Mouse (Mus musculus) spleen, adult 2 months (tissue): ENCODE results near the gene Arf6.

Experiments
- CTCF ChIP-seq: fragments of 200-500 bp; IDR thresholded peaks from 2 replicates; pipeline ENCODE4 v1.5.1; 2011; ENCODE audit warnings: mild to moderate bottlenecking, inconsistent platforms; ENCODE audit not compliant: insufficient read depth, insufficient read length, insufficient replicate concordance; ENCODE audit errors: extremely low read depth
- POLR2A ChIP-seq: fragments of 200-500 bp; IDR thresholded peaks from 2 replicates; pipeline ENCODE4 v1.6.1; 2011; ENCODE audit warnings: low read depth, low read length, inconsistent platforms

DNA sequence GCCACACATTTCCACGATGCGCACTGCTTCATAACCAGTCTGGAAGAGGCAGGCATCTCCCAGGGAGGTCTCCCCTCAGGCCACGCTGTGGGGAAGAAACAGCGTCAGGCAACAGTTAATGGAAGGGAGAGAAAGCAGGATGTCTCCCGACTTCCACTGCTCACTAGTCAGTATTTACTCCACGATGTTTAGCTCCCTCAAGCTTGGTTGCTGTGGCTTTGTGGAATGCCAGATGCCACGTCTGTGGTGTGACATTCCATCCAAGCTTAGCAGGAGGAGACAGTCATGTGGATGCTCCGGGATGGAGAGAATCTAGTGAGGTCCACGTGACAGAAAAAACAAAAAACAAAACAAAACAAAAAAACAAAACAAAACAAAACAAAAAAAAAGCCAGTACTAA lies 30.1 kb downstream of the Arf6 start:
- TF ChIP-seq CTCF (no peak), POLR2A (no peak)
